Mouse (Mus musculus): ENCODE measurements at regions not wholly inside any gene's neighbourhood (a gene's known extent, or its start where the extent isn't known, plus 50 kb on each side); places are given as distances from the start of the nearest gene placed in this dataset.

GRCm38 (mm10) chr14:33812772-33813171 is 110.6 kb upstream of the Gdf10 start:
- no peak overlapping the region for H3K9ac ChIP-seq (ENCODE audit: low read depth, poor library complexity, severe bottlenecking)
- no peaks in the 10 kb centered on the region for H3K9me3 ChIP-seq (replicated peaks; ENCODE audit: control insufficient read depth, insufficient read depth, low read length, poor library complexity, severe bottlenecking)
- TF ChIP-seq POLR2A (IDR thresholded peaks at IDR 0.05; ENCODE audit: insufficient read depth, low read length) (no peak), CTCF (IDR thresholded peaks at IDR 0.05; ENCODE audit: low read depth, low read length) (no peak), EP300 (IDR thresholded peaks at IDR 0.05; ENCODE audit: insufficient read depth, low read depth, low read length) (no peak)
- H3K36me3 ChIP-seq (ENCODE audit: control insufficient read depth, insufficient read depth, low read length, poor library complexity, severe bottlenecking), result no peaks in the 10 kb centered on the region
- H3K4me3 ChIP-seq (ENCODE audit: low read depth, low read length), result no peak overlapping the region
- H3K27me3 ChIP-seq (ENCODE audit: control insufficient read depth, insufficient read depth, low read length, poor library complexity, severe bottlenecking), result no peaks in the 10 kb centered on the region
- no peaks in the 10 kb centered on the region for H3K4me1 ChIP-seq (ENCODE audit: control insufficient read depth, insufficient read depth, low read length)
- H3K27ac ChIP-seq (ENCODE audit: insufficient read depth, low read length), result no peak overlapping the region

- H3K4me3 ChIP-seq (ENCODE audit: low read depth, low read length), result no peak overlapping the region
- no peaks in the 10 kb centered on the region for H3K9me3 ChIP-seq (replicated peaks; ENCODE audit: control insufficient read depth, insufficient read depth, low read length, poor library complexity, severe bottlenecking)
- H3K27me3 ChIP-seq (ENCODE audit: control insufficient read depth, insufficient read depth, low read length, poor library complexity, severe bottlenecking), result no peaks in the 10 kb centered on the region
Observed at GRCm38 (mm10) chr14:33813274-33813673, 110.1 kb upstream of the Gdf10 start.

GRCm38 (mm10) chr14:33814107-33814506 is 109.3 kb upstream of the Gdf10 start:
- Histone ChIP-seq H3K9ac (ENCODE audit: low read depth, poor library complexity, severe bottlenecking) (no peak overlapping the region), H3K4me3 (ENCODE audit: low read depth, low read length) (no peak overlapping the region), H3K27me3 (ENCODE audit: control insufficient read depth, insufficient read depth, low read length, poor library complexity, severe bottlenecking) (no peaks in the 10 kb centered on the region), H3K36me3 (ENCODE audit: control insufficient read depth, insufficient read depth, low read length, poor library complexity, severe bottlenecking) (no peaks in the 10 kb centered on the region), H3K4me1 (ENCODE audit: control insufficient read depth, insufficient read depth, low read length) (no peaks in the 10 kb centered on the region), H3K27ac (ENCODE audit: insufficient read depth, low read length) (no peak overlapping the region), H3K9me3 (replicated peaks; ENCODE audit: control insufficient read depth, insufficient read depth, low read length, poor library complexity, severe bottlenecking) (no peaks in the 10 kb centered on the region)
- no peak for TF ChIP-seq EP300 (IDR thresholded peaks at IDR 0.05; ENCODE audit: insufficient read depth, low read depth, low read length)
- TF ChIP-seq POLR2A (IDR thresholded peaks at IDR 0.05; ENCODE audit: insufficient read depth, low read length), result no peak
- TF ChIP-seq CTCF (IDR thresholded peaks at IDR 0.05; ENCODE audit: low read depth, low read length), result no peak

More at GRCm38 (mm10) chr14:33813274-33813673, 110.1 kb upstream of the Gdf10 start:
- no peaks in the 10 kb centered on the region for H3K36me3 ChIP-seq (ENCODE audit: control insufficient read depth, insufficient read depth, low read length, poor library complexity, severe bottlenecking)
- no peak for TF ChIP-seq EP300 (IDR thresholded peaks at IDR 0.05; ENCODE audit: insufficient read depth, low read depth, low read length)
- no peak for TF ChIP-seq CTCF (IDR thresholded peaks at IDR 0.05; ENCODE audit: low read depth, low read length)
- no peak for TF ChIP-seq POLR2A (IDR thresholded peaks at IDR 0.05; ENCODE audit: insufficient read depth, low read length)
- H3K9ac ChIP-seq (ENCODE audit: low read depth, poor library complexity, severe bottlenecking), result no peak overlapping the region
- no peak overlapping the region for H3K27ac ChIP-seq (ENCODE audit: insufficient read depth, low read length)
- H3K4me1 ChIP-seq (ENCODE audit: control insufficient read depth, insufficient read depth, low read length), result no peaks in the 10 kb centered on the region

GRCm38 (mm10) chr14:33814599-33814998 is 108.8 kb upstream of the Gdf10 start:
- TF ChIP-seq EP300 (IDR thresholded peaks at IDR 0.05; ENCODE audit: insufficient read depth, low read depth, low read length), result no peak
- TF ChIP-seq POLR2A (IDR thresholded peaks at IDR 0.05; ENCODE audit: insufficient read depth, low read length), result no peak
- no peak for TF ChIP-seq CTCF (IDR thresholded peaks at IDR 0.05; ENCODE audit: low read depth, low read length)
- H3K27me3 ChIP-seq (ENCODE audit: control insufficient read depth, insufficient read depth, low read length, poor library complexity, severe bottlenecking), result no peaks in the 10 kb centered on the region
- H3K4me3 ChIP-seq (ENCODE audit: low read depth, low read length), result no peak overlapping the region
- no peaks in the 10 kb centered on the region for H3K4me1 ChIP-seq (ENCODE audit: control insufficient read depth, insufficient read depth, low read length)
- H3K9ac ChIP-seq (ENCODE audit: low read depth, poor library complexity, severe bottlenecking), result no peak overlapping the region
- H3K9me3 ChIP-seq (replicated peaks; ENCODE audit: control insufficient read depth, insufficient read depth, low read length, poor library complexity, severe bottlenecking), result no peaks in the 10 kb centered on the region
- no peaks in the 10 kb centered on the region for H3K36me3 ChIP-seq (ENCODE audit: control insufficient read depth, insufficient read depth, low read length, poor library complexity, severe bottlenecking)
- H3K27ac ChIP-seq (ENCODE audit: insufficient read depth, low read length), result no peak overlapping the region

GRCm38 (mm10) chr14:33820541-33821260 is 102.7 kb upstream of the Gdf10 start:
- no peak overlapping the region for H3K4me3 ChIP-seq (ENCODE audit: low read depth, low read length)

GRCm38 (mm10) chr14:33821436-33821835 is 102.0 kb upstream of the Gdf10 start:
- Histone ChIP-seq H3K27me3 (ENCODE audit: control insufficient read depth, insufficient read depth, low read length, poor library complexity, severe bottlenecking) (no peaks in the 10 kb centered on the region), H3K9me3 (replicated peaks; ENCODE audit: control insufficient read depth, insufficient read depth, low read length, poor library complexity, severe bottlenecking) (no peaks in the 10 kb centered on the region), H3K9ac (ENCODE audit: low read depth, poor library complexity, severe bottlenecking) (no peak overlapping the region), H3K36me3 (ENCODE audit: control insufficient read depth, insufficient read depth, low read length, poor library complexity, severe bottlenecking) (no peaks in the 10 kb centered on the region), H3K27ac (ENCODE audit: insufficient read depth, low read length) (no peak overlapping the region), H3K4me3 (ENCODE audit: low read depth, low read length) (no peak overlapping the region), H3K4me1 (ENCODE audit: control insufficient read depth, insufficient read depth, low read length) (no peaks in the 10 kb centered on the region)
- TF ChIP-seq POLR2A (IDR thresholded peaks at IDR 0.05; ENCODE audit: insufficient read depth, low read length) (no peak), CTCF (IDR thresholded peaks at IDR 0.05; ENCODE audit: low read depth, low read length) (no peak), EP300 (IDR thresholded peaks at IDR 0.05; ENCODE audit: insufficient read depth, low read depth, low read length) (no peak)

More at GRCm38 (mm10) chr14:33820541-33821260, 102.7 kb upstream of the Gdf10 start:
- H3K9me3 ChIP-seq (replicated peaks; ENCODE audit: control insufficient read depth, insufficient read depth, low read length, poor library complexity, severe bottlenecking), result no peaks in the 10 kb centered on the region
- TF ChIP-seq POLR2A (IDR thresholded peaks at IDR 0.05; ENCODE audit: insufficient read depth, low read length) (no peak), CTCF (IDR thresholded peaks at IDR 0.05; ENCODE audit: low read depth, low read length) (no peak), EP300 (IDR thresholded peaks at IDR 0.05; ENCODE audit: insufficient read depth, low read depth, low read length) (no peak)
- no peaks in the 10 kb centered on the region for H3K36me3 ChIP-seq (ENCODE audit: control insufficient read depth, insufficient read depth, low read length, poor library complexity, severe bottlenecking)
- H3K27ac ChIP-seq (ENCODE audit: insufficient read depth, low read length), result no peak overlapping the region
- H3K4me1 ChIP-seq (ENCODE audit: control insufficient read depth, insufficient read depth, low read length), result no peaks in the 10 kb centered on the region
- H3K27me3 ChIP-seq (ENCODE audit: control insufficient read depth, insufficient read depth, low read length, poor library complexity, severe bottlenecking), result no peaks in the 10 kb centered on the region
- H3K9ac ChIP-seq (ENCODE audit: low read depth, poor library complexity, severe bottlenecking), result no peak overlapping the region

Data from ES-Bruce4 (cell line).